Mouse (Mus musculus) urinary bladder, postnatal 36 days (tissue): ENCODE measurements at regions not wholly inside any gene's neighbourhood (a gene's known extent, or its start where the extent isn't known, plus 50 kb on each side); places are given as distances from the start of the nearest gene placed in this dataset.

ENCODE experiments used
- DNase-seq, 2 experiments: peaks; one replicate each; pipeline ENCODE4 v3.0.0; 2022; ENCODE audit warnings: low spot score in 2 of 2, mixed read lengths in 1 of 2

GRCm38 (mm10) chr10:111881339-111882211 is 90.9 kb upstream of the Krr1 start:
- no peak for DNase-seq

- no peak for DNase-seq
These were observed 89.9 kb upstream of the Krr1 start for GRCm38 (mm10) chr10:111882521-111882920.

GRCm38 (mm10) chr10:111884701-111885100 is 87.8 kb upstream of the Krr1 start:
- DNase-seq: no peak

GRCm38 (mm10) chr10:111889111-111889510 is 83.4 kb upstream of the Krr1 start:
- no peak for DNase-seq

GRCm38 (mm10) chr10:111893489-111893888 is 79.0 kb upstream of the Krr1 start:
- peak in 1 of 2 experiments; percentile 9 for DNase-seq

GRCm38 (mm10) chr10:111893941-111894340 is 78.5 kb upstream of the Krr1 start:
- DNase-seq: peak; percentile 10 to 55

GRCm38 (mm10) chr10:111897361-111897760 is 75.1 kb upstream of the Krr1 start:
- no peak for DNase-seq

GRCm38 (mm10) chr10:111900723-111901716 is 71.4 kb upstream of the Krr1 start:
- no peak for DNase-seq

GRCm38 (mm10) chr10:111903956-111904355 is 68.5 kb upstream of the Krr1 start:
- no peak for DNase-seq

GRCm38 (mm10) chr10:111907836-111908235 is 64.6 kb upstream of the Krr1 start:
- DNase-seq: no peak

GRCm38 (mm10) chr10:111912561-111912960 is 59.9 kb upstream of the Krr1 start:
- no peak for DNase-seq

GRCm38 (mm10) chr10:111913066-111913785 is 59.2 kb upstream of the Krr1 start:
- DNase-seq: no peak

- DNase-seq: no peak
These were observed 58.2 kb upstream of the Krr1 start for GRCm38 (mm10) chr10:111914231-111914630.

- DNase-seq: no peak
These were observed 54.4 kb upstream of the Krr1 start for GRCm38 (mm10) chr10:111918071-111918507.

GRCm38 (mm10) chr10:111919475-111919874 is 53.0 kb upstream of the Krr1 start:
- no peak for DNase-seq

- no peak for DNase-seq
These were observed 51.0 kb upstream of the Krr1 start for GRCm38 (mm10) chr10:111921492-111921891.
